Mouse (Mus musculus) MEL (cell line): ENCODE data around the gene Unc79. TPM values are rescaled to one million over a fixed set of nuclear protein-coding genes. Genes with fewer than 3 reads are reported as not detected.

Experiments
- DNase-seq: peaks from one replicate; pipeline ENCODE4 v3.0.0; 2011; ENCODE audit warnings: low read depth, low spot score
- H3K27ac ChIP-seq: 2 replicates; pipeline ENCODE4 v1.5.1; 2012; ENCODE audit warnings: low read depth, mild to moderate bottlenecking, control low read depth, low read length, moderate library complexity; ENCODE audit not compliant: control insufficient read depth
- H3K27me3 ChIP-seq, 2 experiments: fragments of 150-350 bp in 1 of 2; sonication (generic) in 1 of 2; 2 replicates each; pipeline ENCODE4 v1.6.1; 2012; ENCODE audit warnings: low read length in 2 of 2, mild to moderate bottlenecking in 2 of 2, improper control_type of control experiment in 1 of 2, moderate library complexity in 1 of 2; ENCODE audit not compliant: insufficient read depth in 2 of 2, control insufficient read depth in 1 of 2
- H3K36me3 ChIP-seq, 2 experiments: 2 replicates each; pipeline ENCODE4 v1.6.1; 2012 to 2014; ENCODE audit warnings: low read length in 2 of 2, improper control_type of control experiment in 1 of 2, inconsistent platforms in 1 of 2, mild to moderate bottlenecking in 1 of 2; ENCODE audit not compliant: insufficient read depth in 2 of 2, control insufficient read depth in 1 of 2
- H3K4me1 ChIP-seq, 2 experiments: fragments of 150-350 bp in 1 of 2; sonication (generic) in 1 of 2; 2 replicates each; pipeline ENCODE4 v1.6.1; 2012; ENCODE audit warnings: low read length in 2 of 2, improper control_type of control experiment in 1 of 2, mild to moderate bottlenecking in 1 of 2; ENCODE audit not compliant: insufficient read depth in 2 of 2, control insufficient read depth in 1 of 2
- H3K4me3 ChIP-seq, 2 experiments: fragments of 150-350 bp in 1 of 2; sonication (generic) in 1 of 2; 2 replicates each; pipeline ENCODE4 v1.5.1; 2012; ENCODE audit warnings: low read depth in 2 of 2, low read length in 2 of 2, mild to moderate bottlenecking in 2 of 2, moderate library complexity in 2 of 2, control low read depth in 1 of 2, improper control_type of control experiment in 1 of 2; ENCODE audit not compliant: control insufficient read depth in 1 of 2, insufficient read depth in 1 of 2
- H3K79me2 ChIP-seq: 2 replicates; pipeline ENCODE4 v1.6.1; 2012; ENCODE audit warnings: mild to moderate bottlenecking, low read length, moderate library complexity; ENCODE audit not compliant: control insufficient read depth, poor library complexity, insufficient read depth
- H3K9ac ChIP-seq: 2 replicates; pipeline ENCODE4 v1.6.1; 2012; ENCODE audit warnings: low read depth, mild to moderate bottlenecking, control low read depth, low read length, moderate library complexity; ENCODE audit not compliant: control insufficient read depth, poor library complexity, severe bottlenecking
- H3K9me3 ChIP-seq: fragments of 150-350 bp; sonication (generic); replicated peaks from 2 replicates; pipeline ENCODE4 v1.6.1; 2012; ENCODE audit warnings: mild to moderate bottlenecking, low read length, improper control_type of control experiment, moderate library complexity; ENCODE audit not compliant: insufficient read depth
- BHLHE40 ChIP-seq: IDR thresholded peaks from 2 replicates; pipeline ENCODE4 v1.6.1; 2012; ENCODE audit warnings: low read depth, mild to moderate bottlenecking, inconsistent platforms, low read length, improper control_type of control experiment, borderline replicate concordance
- CHD1 ChIP-seq: IDR thresholded peaks from 2 replicates; pipeline ENCODE4 v1.6.1; 2012; ENCODE audit warnings: low read depth, mild to moderate bottlenecking, inconsistent platforms, low read length, improper control_type of control experiment
- CTCF ChIP-seq, 3 experiments: IDR thresholded peaks in 2 of 3; conservative IDR thresholded peaks in 1 of 3; 2 replicates each; pipeline ENCODE4 v1.5.1; 2011 to 2012; ENCODE audit warnings: low read length in 3 of 3, low read depth in 2 of 3, mild to moderate bottlenecking in 2 of 3, improper control_type of control experiment in 1 of 3, inconsistent platforms in 1 of 3, mixed read lengths in 1 of 3, moderate library complexity in 1 of 3; ENCODE audit not compliant: control insufficient read depth in 1 of 3, insufficient read depth in 1 of 3, poor library complexity in 1 of 3, severe bottlenecking in 1 of 3
- ELF1 ChIP-seq: IDR thresholded peaks from 2 replicates; pipeline ENCODE4 v1.6.1; 2014; ENCODE audit warnings: low read depth, mild to moderate bottlenecking, inconsistent platforms, low read length, improper control_type of control experiment, moderate library complexity
- EP300 ChIP-seq, 2 experiments: IDR thresholded peaks; 2 replicates each; pipeline ENCODE4 v1.6.1; 2011; ENCODE audit warnings: improper control_type of control experiment in 2 of 2, low read length in 2 of 2, low read depth in 1 of 2, mild to moderate bottlenecking in 1 of 2
- ETS1 ChIP-seq: IDR thresholded peaks from 2 replicates; pipeline ENCODE4 v1.6.1; 2012; ENCODE audit warnings: low read depth, mild to moderate bottlenecking, inconsistent platforms, low read length, improper control_type of control experiment, moderate library complexity
- GABPA ChIP-seq: IDR thresholded peaks from 2 replicates; pipeline ENCODE4 v1.6.1; 2012; ENCODE audit warnings: low read depth, mild to moderate bottlenecking, inconsistent platforms, low read length, improper control_type of control experiment, moderate library complexity
- HCFC1 ChIP-seq: IDR thresholded peaks from 2 replicates; pipeline ENCODE4 v1.6.1; 2012; ENCODE audit warnings: low read depth, mild to moderate bottlenecking, inconsistent platforms, low read length, improper control_type of control experiment, moderate library complexity
- KAT2A ChIP-seq: conservative IDR thresholded peaks from 2 replicates; pipeline ENCODE4 v1.6.1; 2012; ENCODE audit warnings: low read depth, low read length, improper control_type of control experiment, inconsistent platforms
- MAFK ChIP-seq: IDR thresholded peaks from 2 replicates; pipeline ENCODE4 v1.6.1; 2011; ENCODE audit warnings: low read depth, mild to moderate bottlenecking, low read length, improper control_type of control experiment, borderline replicate concordance
- MEF2A ChIP-seq: IDR thresholded peaks from 2 replicates; pipeline ENCODE4 v1.6.1; 2014; ENCODE audit warnings: low read depth, mild to moderate bottlenecking, inconsistent platforms, low read length, improper control_type of control experiment; ENCODE audit not compliant: poor library complexity, insufficient replicate concordance, severe bottlenecking; ENCODE audit errors: extremely low read depth
- MYC ChIP-seq: IDR thresholded peaks from 2 replicates; pipeline ENCODE4 v1.6.1; 2011; ENCODE audit warnings: low read depth, mild to moderate bottlenecking, low read length, improper control_type of control experiment, moderate library complexity
- NELFE ChIP-seq: IDR thresholded peaks from 2 replicates; pipeline ENCODE4 v1.6.1; 2011; ENCODE audit warnings: low read depth, low read length, improper control_type of control experiment
- POLR2AphosphoS5 ChIP-seq: IDR thresholded peaks from 2 replicates; pipeline ENCODE4 v1.6.1; 2012; ENCODE audit warnings: low read depth, borderline replicate concordance, mild to moderate bottlenecking, inconsistent platforms, low read length, moderate library complexity, mixed read lengths
- SIN3A ChIP-seq: IDR thresholded peaks from 2 replicates; pipeline ENCODE4 v1.6.1; 2012; ENCODE audit warnings: low read length, improper control_type of control experiment, inconsistent platforms
- SMC3 ChIP-seq: IDR thresholded peaks from 2 replicates; pipeline ENCODE4 v1.6.1; 2011; ENCODE audit warnings: low read depth, low read length, improper control_type of control experiment
- TAL1 ChIP-seq: IDR thresholded peaks from 2 replicates; pipeline ENCODE4 v1.6.1; 2012; ENCODE audit warnings: mild to moderate bottlenecking, inconsistent platforms, low read length, moderate library complexity, mixed read lengths
- TBP ChIP-seq: IDR thresholded peaks from 2 replicates; pipeline ENCODE4 v1.8.0; 2011; ENCODE audit warnings: low read depth, low read length, improper control_type of control experiment
- ZKSCAN1 ChIP-seq: IDR thresholded peaks from 2 replicates; pipeline ENCODE4 v1.6.1; 2012; ENCODE audit warnings: low read depth, mild to moderate bottlenecking, inconsistent platforms, low read length, improper control_type of control experiment, moderate library complexity
- ZMIZ1 ChIP-seq: IDR thresholded peaks from 2 replicates; pipeline ENCODE4 v1.6.1; 2012; ENCODE audit warnings: low read depth, mild to moderate bottlenecking, inconsistent platforms, low read length, improper control_type of control experiment, moderate library complexity
- polyA plus RNA-seq, 2 experiments: library from polyadenylated mRNA; stranded (reverse) in 1 of 2; unstranded in 1 of 2; fragments of >175 nt in 1 of 2; fragments of >200 nt in 1 of 2; gene quantifications; 2 replicates each; pipeline versions ENCODE4 v1.2.1 to v1.2.4; 2012; ENCODE audit warnings: low replicate concordance in 2 of 2, low read depth in 1 of 2; ENCODE audit not compliant: insufficient read length in 2 of 2, insufficient read depth in 1 of 2, missing spikeins in 1 of 2
- total RNA-seq: library from RNA; depleted of rRNA; stranded (reverse); fragments of 300-350 nt; gene quantifications from 2 replicates; pipeline ENCODE4 v1.2.3, GENCODE M21; 2012

Unc79 gene
- total and polyA plus RNA-seq, 3 experiments: 0.01 TPM; not detected in 2

DNA sequence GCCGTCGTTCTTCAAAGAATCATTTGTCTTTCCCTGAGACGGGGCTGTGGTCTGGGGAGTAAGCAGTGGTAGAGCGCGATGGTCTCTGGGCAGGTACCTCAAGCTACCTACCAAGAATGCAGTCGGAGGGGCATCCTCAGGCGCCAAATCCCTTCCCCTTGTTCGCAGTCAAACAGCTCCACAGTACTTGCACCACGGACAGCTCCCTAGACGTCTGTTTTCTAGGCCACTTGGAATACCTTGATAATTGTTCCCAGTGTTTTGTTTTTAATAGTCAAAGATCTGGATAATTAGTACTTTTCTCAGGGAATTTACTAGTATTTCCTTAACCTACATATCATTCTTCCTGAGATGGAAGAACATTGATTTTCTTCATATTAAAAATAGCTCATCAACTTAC, 833 bp upstream of the Unc79 start:
- Histone ChIP-seq H3K9me3 (no peaks in the 10 kb centered on the region), H3K9ac (no peak overlapping the region)
- no peak for TF ChIP-seq ZKSCAN1
- no peak for TF ChIP-seq CHD1
- no peak for TF ChIP-seq MYC
- TF ChIP-seq ELF1: no peak
- TF ChIP-seq MEF2A: no peak
- no peak for TF ChIP-seq EP300 (IDR thresholded peaks at IDR 0.05; ENCODE audit: low read depth in 1 of 2, low read length in 2 of 2)
- TF ChIP-seq ETS1: no peak
- TF ChIP-seq KAT2A: no peak
- TF ChIP-seq TBP: no peak
- no peak for TF ChIP-seq CTCF (IDR thresholded peaks at IDR 0.05 in 2 of 3, conservative IDR thresholded peaks at IDR 0.05 in 1 of 3; ENCODE audit: control insufficient read depth in 1 of 3, insufficient read depth in 1 of 3, low read depth in 2 of 3, low read length in 3 of 3, poor library complexity in 1 of 3, severe bottlenecking in 1 of 3)
- TF ChIP-seq, all 39 proteins: peak for 0
- Histone ChIP-seq H3K4me3 (no peak overlapping the region), H3K36me3 (no peaks in the 10 kb centered on the region), H3K79me2 (no peaks in the 10 kb centered on the region), H3K27ac (no peak overlapping the region), H3K4me1 (no peaks in the 10 kb centered on the region), H3K27me3 (no peaks in the 10 kb centered on the region)
- DNase-seq: peak; percentile 4

DNA sequence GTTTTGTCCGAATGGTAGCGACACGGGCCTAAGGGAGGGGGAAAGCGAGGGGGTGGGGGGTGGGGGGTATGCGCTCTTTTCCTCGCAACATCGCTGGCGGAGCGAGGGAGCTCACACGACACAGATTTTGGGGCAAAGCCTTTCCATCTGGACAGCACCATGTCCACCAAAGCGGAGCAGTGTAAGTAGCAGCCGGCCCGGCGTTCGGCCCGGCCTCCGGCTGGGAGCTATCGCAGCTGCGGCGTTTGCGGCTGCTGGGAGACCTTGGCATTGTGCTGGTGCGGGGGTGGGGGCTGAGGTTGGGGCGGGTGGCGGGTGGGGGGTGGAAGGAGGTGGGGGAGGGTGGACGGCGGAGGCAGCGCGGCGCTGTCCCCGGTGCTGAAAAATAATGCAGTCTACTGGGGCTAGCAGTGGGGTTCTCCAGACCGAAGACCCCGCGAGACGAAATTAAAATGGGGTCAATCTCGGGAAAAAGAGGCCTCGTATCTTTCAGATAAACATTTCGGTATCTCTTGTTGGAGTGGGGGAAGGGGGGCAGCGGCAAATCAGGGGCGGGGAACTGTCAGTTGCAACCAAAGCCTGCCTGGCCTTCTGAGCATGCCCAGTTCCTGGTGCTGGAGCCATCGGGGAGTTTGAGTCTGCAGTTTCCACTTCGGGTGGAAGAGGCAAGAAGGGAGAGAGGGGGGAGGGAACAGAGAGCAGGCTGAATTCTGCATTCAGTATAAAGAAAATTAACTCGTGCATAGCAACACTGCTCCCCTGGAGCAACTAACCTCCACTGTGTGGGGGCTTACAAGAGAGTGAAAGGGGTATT, 943 bp downstream of the Unc79 start:
- Histone ChIP-seq H3K36me3 (no peaks in the 10 kb centered on the region), H3K79me2 (no peaks in the 10 kb centered on the region), H3K4me1 (no peaks in the 10 kb centered on the region), H3K4me3 (no peak overlapping the region), H3K27me3 (no peaks in the 10 kb centered on the region), H3K9me3 (no peaks in the 10 kb centered on the region), H3K27ac (no peak overlapping the region), H3K9ac (no peak overlapping the region)
- no peak for TF ChIP-seq TBP
- TF ChIP-seq SIN3A: no peak
- TF ChIP-seq TAL1: no peak
- no peak for TF ChIP-seq MAFK
- TF ChIP-seq BHLHE40: no peak
- TF ChIP-seq ELF1: no peak
- no peak for TF ChIP-seq NELFE
- no peak for TF ChIP-seq KAT2A
- no peak for TF ChIP-seq CHD1
- TF ChIP-seq HCFC1: no peak
- no peak for TF ChIP-seq POLR2AphosphoS5
- TF ChIP-seq SMC3: no peak
- no peak for TF ChIP-seq GABPA
- TF ChIP-seq ZMIZ1: no peak
- no peak for TF ChIP-seq ZKSCAN1
- no peak for DNase-seq
